Comparison of ENCODE assay signal across 11 mouse cellular contexts in genomic region chr11:118792916-118793638, GRCm38 (mm10).
A peak's percentile ranks its signal among the peaks of the same experiment; 100 is the strongest.
DNase-seq lines count a peak whose midpoint lies in the region; ATAC-seq and TF ChIP-seq lines count a peak whose summit lies in the region.
"Had no signal": no experiment of that assay in that cellular context is flagged by ENCODE, and none has a peak within 500 bp of the region (broad histone marks: within the 10 kb centered on the region; RNA-seq: fewer than 3 reads in every experiment).

No protein-coding gene starts in this region.

- no peaks in the 10 kb centered on the region; the same call in 1 of the 2 replicates for H3K9me3 ChIP-seq in midbrain, embryonic 12.5 days
- H3K9me3 ChIP-seq: heart, embryonic 12.5 days had no signal

- H3K4me1 ChIP-seq in midbrain, embryonic 12.5 days, result peaks cover 53% of the 10 kb centered on the region
- no peaks in the 10 kb centered on the region for H3K4me1 ChIP-seq in thymus, adult 2 months (replicated peaks; ENCODE audit: control insufficient read depth, insufficient read depth, low read length)

- peak; percentile 75 for ATAC-seq in midbrain, embryonic 12.5 days (ENCODE audit: low FRiP score, low read depth)
- ATAC-seq: liver, postnatal 0 days had no signal

- no peak for TF ChIP-seq POLR2A in thymus, adult 2 months (IDR thresholded peaks at IDR 0.05; ENCODE audit: control insufficient read depth, extremely low read depth, insufficient read depth, low read length, poor library complexity)

- H3K27me3 ChIP-seq in midbrain, embryonic 12.5 days, result no peaks in the 10 kb centered on the region
- H3K27me3 ChIP-seq in thymus, adult 2 months (ENCODE audit: control insufficient read depth, insufficient read depth, low read length), result no peaks in the 10 kb centered on the region
- H3K27me3 ChIP-seq: heart, embryonic 12.5 days had no signal

- no peak overlapping the region for H3K27ac ChIP-seq in gastrocnemius, adult 2 months
- peak overlapping the region; percentile 93 for H3K27ac ChIP-seq in midbrain, embryonic 12.5 days (replicated peaks)
- no peak overlapping the region for H3K27ac ChIP-seq in thymus, adult 2 months (ENCODE audit: control insufficient read depth, insufficient read depth, low read length)

- intact Hi-C loops in gastrocnemius, adult 2 months (cut with DNase I), result no loop called here

- no peak overlapping the region; the same call in 1 of the 2 replicates for H3K9ac ChIP-seq in midbrain, embryonic 12.5 days (replicated peaks)
- H3K9ac ChIP-seq: heart, embryonic 12.5 days; liver, postnatal 0 days had no signal

- no peak overlapping the region for H3K4me3 ChIP-seq in gastrocnemius, adult 2 months
- H3K4me3 ChIP-seq in midbrain, embryonic 12.5 days, result no peak overlapping the region
- no peak overlapping the region for H3K4me3 ChIP-seq in thymus, adult 2 months (ENCODE audit: control insufficient read depth, insufficient read depth, low read length)
- H3K4me3 ChIP-seq: heart, embryonic 12.5 days had no signal

- WGBS in midbrain, embryonic 12.5 days, result 69% methylated on average over 10 of the region's 10 CpGs
- WGBS in thymus, adult 2 months, result 74% methylated on average over 10 of the region's 10 CpGs

- no peak for TF ChIP-seq CTCF in gastrocnemius, adult 2 months (IDR thresholded peaks at IDR 0.05)
- TF ChIP-seq CTCF in thymus, adult 2 months (IDR thresholded peaks at IDR 0.05; ENCODE audit: borderline replicate concordance, control insufficient read depth, extremely low read depth, insufficient read depth, low read length, poor library complexity), result no peak

- H3K4me2 ChIP-seq in midbrain, embryonic 12.5 days (replicated peaks), result no peak overlapping the region
- H3K4me2 ChIP-seq: heart, embryonic 12.5 days had no signal

- no peaks in the 10 kb centered on the region for H3K36me3 ChIP-seq in midbrain, embryonic 12.5 days
- H3K36me3 ChIP-seq in thymus, adult 2 months (ENCODE audit: control insufficient read depth, insufficient read depth, low read length), result no peaks in the 10 kb centered on the region
- H3K36me3 ChIP-seq: heart, embryonic 12.5 days had no signal

- DNase-seq in cerebellum, adult 11 months, result peak; percentile 67
- peak; percentile 86 to 90 for DNase-seq in cerebellum, postnatal 10 days
- peak; percentile 71 for DNase-seq in gastrocnemius, adult 2 months
- no peak for DNase-seq in T-cell, adult 2 months (ENCODE audit: low spot score)
- DNase-seq in retina, embryonic 14.5 days (ENCODE audit: low spot score), result no peak
- no peak for DNase-seq in thymus, adult 2 months
- DNase-seq: kidney, postnatal 36 days; liver, postnatal 0 days; thymus, postnatal 25 days had no signal

Comparison
In these comparisons a context has a peak if more than half of its experiments do, and no peak if none do; other contexts are left out.
1. DNase-seq: peak in cerebellum, adult 11 months (single experiment), cerebellum, postnatal 10 days (2 of 2) and gastrocnemius, adult 2 months (single experiment); none in T-cell, adult 2 months (single experiment), retina, embryonic 14.5 days (single experiment) and thymus, adult 2 months (single experiment).